Mouse (Mus musculus) left cerebral cortex, adult 11 months (tissue): ENCODE data around the gene Il10rb.

Experiments used
- DNase-seq: peaks from one replicate; pipeline ENCODE4 v3.0.0; 2022; ENCODE audit warnings: low spot score

Gene Il10rb

DNA sequence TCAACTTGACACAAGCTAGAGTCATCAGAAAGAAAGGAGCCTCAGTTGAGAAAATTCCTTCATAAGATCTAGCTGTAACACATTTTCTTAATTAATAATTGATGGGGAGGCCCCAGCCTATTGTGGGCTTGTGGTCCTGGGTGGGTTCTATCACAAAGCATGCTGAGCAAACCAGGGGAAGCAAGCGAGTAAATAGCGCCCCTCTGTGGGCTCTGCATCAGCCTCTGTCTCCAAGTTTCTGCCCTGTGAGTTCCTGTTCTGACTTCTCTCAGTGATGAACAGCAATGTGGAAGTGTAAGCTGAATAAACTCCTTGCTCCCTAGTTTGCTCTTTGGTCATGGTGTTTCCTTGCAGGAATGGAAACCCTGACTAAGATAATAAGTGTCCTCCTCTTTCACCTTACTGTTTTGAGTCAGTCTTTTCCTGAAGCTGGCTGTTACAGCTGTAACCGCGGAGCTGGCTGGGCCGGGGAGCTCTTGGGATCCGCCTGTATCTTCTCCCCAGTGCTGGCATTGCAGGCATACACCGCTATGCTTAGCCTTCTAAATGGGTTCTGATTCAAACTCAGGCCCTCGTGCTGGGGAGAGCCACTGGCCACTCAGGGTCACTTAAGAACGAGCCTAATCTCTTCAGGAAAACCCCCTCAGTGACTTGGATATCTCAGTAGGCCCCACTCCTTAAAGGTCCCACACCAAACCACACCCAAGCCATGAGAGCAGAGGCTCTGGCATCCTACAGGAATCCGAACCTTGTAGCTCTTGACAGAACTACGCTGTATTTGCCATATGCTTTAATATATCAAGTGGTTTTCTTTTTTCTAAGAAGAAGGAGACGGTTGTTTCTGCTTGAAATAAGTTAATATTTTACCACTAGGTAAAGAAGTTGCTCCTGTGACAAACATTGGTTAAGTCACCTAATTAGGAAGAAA lies 44.4 kb downstream of the Il10rb start:
- DNase-seq: no peak

DNA sequence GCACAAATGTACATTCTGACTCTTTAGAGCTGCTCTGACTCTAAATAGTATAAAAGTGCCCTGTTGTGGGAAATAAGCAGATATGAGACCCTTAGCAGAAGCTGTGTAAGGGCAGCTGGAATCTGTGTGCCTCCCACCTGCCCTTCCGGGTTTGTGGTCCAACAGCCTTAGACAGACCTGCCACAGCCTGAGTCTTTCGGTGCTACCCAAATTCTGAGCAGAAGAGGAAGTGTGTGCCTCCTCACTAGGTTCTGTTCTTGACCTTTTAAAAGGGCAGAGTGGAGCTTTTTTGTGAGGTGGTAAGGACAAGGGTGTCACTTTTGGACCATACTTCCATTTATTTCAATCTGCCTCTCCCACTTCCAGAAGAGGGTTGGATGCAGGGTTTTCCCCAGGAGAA lies 46.0 kb downstream of the Il10rb start:
- no peak for DNase-seq

DNA sequence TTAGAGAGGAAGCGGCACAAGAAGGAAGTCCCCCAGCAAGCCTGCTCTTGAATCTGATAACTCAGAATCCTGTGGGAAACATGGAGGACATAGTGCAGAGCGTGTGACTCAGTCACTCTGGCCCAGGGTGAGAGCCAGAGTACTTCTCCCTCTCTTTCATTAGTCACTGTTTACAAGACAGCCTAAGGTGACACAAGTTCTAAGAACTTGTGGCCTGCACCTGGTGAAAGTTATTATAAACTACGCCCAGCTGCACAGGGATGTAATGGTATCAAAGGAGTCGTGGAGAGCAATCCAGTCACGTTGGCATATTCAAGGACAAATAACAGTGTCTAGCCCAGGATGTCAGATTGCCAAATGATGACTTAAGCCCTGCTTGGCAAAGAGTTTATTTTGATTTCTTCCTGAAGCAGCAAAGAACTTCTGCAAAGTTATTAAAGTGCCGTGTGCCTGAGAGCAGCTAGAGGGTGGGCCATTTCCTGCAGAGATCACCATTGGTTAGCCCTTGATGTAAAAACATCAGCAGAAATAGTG lies 46.5 kb downstream of the Il10rb start:
- no peak for DNase-seq

DNA sequence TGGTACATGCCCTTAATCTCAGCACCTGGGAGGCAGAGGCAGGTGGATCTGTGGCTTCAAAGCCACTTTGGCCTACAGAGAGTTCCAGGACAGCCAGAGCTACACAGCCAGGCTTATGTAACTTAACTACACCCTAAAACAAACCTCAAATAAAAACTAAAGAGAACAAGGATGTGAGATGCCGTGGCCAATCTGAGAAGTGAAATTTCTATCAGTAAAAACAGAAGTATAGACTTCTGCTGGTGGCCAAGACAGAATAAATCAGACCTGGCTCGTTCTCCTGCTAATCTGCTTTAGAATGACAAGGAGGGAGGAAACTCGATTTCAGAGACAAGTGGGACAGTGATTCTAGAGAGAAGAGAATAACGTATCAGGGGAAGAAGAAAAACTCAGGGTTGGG lies 49.9 kb downstream of the Il10rb start:
- no peak for DNase-seq

DNA sequence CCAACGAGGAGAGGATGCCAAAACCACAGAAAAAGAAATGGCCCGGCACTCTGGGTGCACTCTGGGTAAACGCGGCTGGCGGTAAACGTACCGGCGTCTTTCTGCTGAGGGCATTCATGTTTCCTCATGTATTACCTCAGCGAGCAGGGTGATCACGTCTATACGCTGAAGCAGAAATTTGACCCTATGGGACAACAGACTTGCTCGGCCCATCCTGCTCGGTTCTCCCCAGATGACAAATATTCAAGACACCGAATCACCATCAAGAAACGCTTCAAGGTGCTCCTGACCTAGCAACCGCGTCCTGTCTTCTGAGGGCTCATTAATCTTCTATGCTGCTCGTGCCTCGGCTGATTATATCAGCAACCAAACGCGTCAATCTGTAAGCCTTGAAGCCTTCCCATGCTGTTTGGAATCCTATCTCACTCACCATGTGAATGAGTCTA lies 52.4 kb downstream of the Il10rb start:
- DNase-seq: no peak

DNA sequence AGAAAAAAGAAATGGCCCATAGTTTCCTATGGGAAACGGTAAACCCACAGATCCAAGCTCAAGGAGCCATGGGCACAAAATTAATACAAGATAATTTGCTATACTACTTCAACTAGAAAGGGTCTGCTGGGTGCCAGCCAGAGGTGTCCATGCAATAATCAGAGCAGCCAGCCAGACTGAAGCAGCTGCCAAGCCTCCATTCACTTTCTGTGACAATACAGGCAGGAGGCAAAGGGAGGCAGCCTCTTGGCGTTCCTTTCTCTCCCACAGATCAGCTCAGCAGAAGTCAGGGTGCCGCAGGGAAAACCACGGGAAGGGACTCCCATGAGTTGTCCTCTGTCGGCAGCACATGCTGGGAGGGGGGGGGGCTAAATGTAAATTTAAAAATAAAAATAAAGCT lies 53.0 kb downstream of the Il10rb start:
- no peak for DNase-seq

DNA sequence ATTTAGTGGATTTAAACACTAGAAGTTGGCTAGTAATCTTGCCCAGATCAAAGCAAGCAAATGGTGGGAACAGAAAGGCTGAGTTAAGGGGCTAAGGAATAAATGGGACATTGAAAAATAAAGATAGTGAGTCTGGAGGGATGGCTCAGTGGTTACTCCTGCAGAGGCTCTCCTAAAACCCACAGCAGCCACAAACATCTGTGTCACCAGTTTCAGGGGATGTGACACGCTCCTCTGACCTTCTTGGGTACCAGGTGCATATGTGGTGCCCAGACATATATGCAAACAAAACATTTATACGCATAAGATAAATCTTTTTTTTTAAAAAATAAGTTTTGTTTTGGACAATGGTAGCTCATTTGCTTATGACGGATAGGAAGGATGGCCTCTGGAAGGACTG lies 53.4 kb downstream of the Il10rb start:
- DNase-seq: no peak

DNA sequence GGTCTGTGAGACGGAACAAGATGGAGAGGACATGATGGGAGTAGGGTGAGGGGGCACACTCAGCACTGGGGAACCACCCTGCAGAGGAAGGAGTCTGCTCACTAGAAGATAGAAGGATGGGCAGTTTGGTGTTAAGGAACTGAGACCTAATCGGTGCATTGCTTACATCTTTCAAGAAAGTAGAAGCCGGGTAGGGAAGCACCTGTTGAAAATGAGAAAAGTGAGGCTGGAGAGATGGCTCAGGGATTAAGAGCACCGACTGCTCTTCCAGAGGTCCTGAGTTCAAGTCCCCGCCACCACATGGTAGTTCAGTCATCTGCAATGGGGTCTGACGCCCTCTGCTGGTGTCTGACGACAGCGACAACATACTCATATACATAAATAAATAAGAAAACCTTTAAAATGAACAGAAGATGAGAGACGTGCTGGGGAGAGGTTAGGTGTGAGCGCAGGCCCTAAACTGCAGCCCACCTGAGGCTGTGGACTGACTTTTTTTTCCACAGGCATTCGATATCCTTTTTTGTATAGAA lies 53.9 kb downstream of the Il10rb start:
- DNase-seq: no peak

DNA sequence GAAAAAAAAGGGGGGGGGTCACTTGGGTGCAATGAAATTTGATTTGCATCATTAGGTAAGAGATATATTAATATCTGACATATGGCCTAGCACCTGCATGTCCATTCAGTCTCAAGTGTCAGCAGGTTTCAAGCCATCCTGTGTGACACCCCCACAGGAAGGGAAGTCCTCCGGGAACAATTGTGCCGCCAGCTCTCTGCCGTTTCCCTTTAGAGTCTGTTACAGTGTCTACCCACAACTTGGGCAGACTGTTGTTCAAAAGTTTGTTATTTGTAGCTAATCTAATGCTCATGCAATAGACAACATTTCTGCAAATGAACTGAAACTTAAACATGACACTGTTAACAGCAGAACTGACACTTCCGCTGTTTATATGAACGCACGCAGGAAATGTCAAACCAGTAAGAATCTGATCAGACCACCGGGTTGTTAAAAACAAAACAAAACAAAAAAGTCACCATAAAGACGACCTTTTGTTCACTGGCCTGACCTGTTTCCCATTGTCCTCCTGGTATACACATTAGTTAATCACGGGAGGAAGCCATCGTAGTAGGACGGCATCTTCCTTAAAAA lies 55.2 kb downstream of the Il10rb start:
- DNase-seq: no peak

DNA sequence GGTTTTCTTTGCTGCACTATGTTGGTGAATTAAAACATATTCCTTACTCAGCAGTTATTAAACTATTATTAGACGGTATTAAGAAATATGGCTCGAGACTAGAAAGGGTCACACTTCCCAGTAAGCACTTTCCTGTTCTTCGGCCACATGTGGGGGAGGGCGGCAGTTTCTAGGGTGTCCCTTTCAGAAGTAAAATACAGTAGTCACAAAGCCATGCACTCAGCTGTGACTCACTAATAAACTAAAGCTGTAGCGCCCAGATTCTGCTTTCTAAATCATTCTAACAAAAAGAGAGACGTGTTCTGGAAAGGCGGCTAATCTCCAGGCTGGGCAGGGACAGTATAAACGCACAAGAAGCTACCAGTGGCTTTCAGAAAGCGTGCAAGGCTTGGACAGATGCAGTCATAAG lies 55.8 kb downstream of the Il10rb start:
- no peak for DNase-seq

DNA sequence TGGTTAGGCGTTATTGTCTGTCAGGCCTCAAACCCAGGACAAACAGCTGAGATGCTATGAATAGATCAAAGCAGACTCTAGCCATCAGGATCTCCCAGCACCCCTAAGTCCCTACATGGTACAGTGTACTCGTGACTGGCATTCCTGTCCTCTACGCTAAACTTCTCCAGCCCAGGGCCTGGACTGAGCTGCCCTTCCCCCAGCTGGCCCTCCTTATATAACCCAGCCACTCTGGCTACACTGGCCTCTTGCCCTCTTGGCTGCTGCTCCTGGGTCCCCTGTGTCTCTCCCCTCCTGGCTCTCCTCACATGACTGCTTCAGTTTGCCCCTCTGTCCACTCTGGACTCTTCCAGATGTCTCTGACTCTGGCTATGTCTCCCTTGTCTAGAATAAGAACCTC lies 56.7 kb downstream of the Il10rb start:
- no peak for DNase-seq

DNA sequence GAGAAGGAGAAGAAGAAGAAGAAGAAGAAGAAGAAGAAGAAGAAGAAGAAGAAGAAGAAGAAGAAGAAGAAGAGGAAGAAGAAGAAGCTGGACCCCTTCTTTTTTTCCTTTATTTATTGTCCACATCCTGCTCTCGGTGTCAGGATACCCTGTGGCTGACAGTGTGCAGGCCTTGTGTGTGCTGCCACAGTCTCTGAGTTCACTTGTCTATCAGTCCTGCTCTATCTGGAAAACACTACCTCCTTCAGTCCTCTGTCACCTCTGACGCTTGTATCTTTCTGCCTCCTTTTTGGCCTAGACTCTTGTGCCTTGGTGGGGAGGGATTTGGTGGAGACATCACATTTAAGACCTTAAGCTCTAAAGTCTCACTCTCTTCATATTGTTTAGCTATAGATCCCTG lies 57.4 kb downstream of the Il10rb start:
- DNase-seq: no peak

DNA sequence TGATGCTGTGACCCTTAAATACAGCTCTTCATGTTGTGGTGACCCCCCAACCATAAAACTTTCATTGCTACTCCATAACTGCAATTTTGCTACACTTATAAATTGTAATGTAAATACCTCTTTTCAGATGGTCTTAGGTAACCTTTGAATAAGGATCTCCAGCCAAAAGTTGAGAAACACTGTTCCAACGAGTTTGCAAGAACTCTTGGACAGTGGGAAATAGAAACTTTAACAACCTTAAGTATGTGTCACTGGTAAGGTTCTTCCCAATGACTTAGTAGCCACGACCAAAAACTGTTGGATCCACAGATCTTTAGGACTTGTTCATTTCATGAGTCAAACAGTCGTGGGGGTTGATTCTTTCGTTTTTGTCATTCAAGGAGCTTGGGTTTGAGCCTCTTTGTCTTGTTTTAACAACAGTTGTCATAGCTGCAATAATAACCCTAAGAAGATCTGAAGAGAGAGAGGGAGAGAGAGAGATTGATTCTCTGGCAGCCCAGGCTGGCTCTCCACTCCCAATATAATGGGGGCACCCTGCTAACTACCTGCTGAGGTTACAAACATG lies 58.0 kb downstream of the Il10rb start:
- no peak for DNase-seq

DNA sequence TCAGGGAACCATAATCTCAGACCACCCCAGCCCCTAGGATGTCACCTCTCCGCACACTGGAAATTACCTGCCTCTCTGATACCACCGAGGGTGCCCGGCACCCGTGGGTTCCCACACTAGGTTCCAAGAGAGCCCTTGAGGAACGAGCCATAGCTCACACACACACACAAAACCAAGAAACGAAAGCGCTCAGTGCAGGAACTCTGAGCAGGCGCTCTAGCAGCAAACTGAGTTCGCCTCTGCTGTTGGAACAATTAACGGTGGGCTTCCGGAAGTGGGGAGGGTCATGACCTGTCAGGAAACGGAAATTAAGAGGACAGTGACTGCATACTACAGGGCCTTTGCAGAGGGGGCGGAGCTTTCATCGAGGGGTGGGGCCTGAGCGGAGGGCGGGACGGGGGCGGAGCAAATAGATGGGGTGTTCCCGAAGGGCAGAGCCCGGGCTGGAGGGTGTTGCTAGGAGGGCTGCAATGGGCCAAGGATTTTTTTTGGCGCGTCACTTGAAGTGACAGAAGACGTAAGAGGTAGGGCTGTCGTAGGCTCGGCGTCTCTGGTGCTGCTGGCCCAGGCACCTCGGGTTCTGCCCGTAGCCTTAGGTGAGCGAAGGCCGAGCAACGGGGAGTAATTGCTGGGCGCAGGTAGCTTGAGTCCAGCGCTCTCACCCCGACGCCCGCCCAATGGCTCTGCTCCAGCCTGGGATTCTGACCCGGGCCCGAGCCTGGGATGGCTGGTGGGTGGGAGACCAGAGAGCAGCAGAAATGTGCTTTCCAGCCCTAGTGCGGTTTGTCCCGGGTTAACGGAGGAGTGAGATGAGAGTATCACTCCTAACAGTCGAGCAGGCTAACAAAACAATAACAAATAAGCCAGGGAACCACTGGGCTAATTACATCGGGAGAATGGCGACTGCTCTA lies 58.9 kb downstream of the Il10rb start:
- peak; percentile 83 for DNase-seq

DNA sequence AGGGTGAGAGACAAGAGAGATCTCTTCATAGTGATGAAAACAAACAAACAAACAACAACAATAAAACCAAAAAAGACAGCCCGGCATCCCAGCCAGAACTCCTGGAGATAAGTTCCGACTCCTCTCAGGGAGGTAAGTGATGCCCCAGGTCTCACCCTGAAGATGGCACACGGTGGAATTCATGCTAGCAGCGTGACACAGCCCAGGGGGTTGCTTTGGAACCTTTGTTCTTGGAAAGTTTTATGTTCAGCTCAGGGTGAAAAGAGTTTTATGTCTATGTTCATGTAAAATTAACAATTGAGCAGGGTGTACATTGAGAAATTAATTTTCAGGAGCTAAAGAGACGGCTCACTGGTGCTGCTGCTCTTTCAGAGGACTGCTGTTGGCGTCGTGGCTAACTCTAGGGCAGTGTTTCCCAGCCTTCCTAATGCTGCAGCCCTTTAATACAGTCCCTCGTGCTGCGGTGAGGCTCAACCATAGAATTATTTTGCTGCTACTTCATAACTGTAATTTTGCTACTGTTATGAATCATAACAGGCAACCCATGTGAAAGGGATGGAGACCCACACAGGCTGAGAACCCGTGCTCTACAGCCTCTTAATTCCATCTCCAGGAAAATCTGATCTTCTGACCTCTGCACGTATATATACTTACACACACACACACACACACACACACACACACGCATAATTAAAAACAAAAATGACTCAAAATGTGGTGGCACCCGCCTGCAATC lies 59.7 kb downstream of the Il10rb start:
- no peak for DNase-seq

DNA sequence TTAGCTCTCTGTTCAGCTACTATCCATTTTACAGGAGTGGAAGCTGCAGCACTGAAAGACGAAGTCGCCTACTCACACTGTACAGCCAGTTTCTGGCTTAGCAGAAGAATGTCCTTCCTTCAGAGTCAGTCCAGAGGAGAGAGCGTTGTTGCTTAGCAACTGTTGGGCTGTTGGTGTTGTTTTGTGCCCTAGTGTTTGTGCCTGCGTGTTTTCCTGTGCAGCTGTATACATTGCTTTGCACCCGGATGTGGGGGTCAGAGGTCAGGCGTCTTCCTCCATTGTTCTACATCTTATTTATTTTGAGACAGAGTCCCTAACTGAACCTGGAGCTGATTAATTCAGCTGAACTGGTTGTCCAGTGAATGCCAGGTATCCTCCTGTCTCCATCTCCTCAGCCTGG lies 60.6 kb downstream of the Il10rb start:
- DNase-seq: no peak

DNA sequence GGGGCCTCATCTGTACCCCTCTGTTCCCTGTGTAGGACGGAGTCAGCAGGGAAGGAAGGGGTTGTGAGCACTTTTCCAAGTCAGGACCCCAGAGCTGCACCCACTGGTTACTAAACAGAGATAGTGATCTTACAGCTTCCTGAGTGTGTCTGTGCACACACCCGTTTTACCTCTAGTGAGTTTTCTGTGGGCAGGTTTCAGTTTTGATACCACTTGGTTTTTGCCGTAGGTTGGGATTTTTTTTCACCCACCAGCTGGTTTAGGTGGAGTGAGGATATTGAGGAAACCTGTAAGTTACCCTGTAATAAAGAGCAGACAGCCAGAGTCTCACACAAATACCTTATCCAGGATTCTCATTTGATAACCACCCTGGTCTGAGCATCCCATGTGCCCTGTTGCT lies 64.5 kb downstream of the Il10rb start:
- no peak for DNase-seq

DNA sequence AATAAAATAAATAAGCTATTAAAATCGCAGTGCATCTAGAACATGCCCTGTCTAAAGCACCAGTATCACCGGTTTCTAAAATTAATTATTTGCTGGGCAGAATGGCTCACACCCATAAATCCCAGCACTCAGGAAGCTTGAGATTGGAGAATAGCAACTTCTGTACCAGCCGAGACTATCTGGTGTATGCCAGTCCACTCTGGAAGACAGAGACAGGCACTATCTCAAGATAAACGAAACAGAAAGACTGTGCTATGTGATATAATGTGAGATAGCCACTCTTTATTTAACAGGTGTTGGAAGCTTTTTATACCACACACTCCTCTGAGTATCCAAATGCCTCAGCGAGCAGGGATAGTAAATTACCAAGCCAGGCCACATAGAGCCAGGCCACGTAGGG lies 65.5 kb downstream of the Il10rb start:
- no peak for DNase-seq
